Mouse (Mus musculus) frontal cortex, postnatal 36 days (tissue): ENCODE data around the gene Snupn.
A peak's percentile ranks its signal among the peaks of the same experiment; 100 is the strongest.

Experiments
- DNase-seq, 2 experiments: peaks; one replicate each; pipeline ENCODE4 v3.0.0; 2022; ENCODE audit warnings: low spot score in 2 of 2

The Snupn gene

GRCm38 (mm10) chr9:57012393-57012792 lies 61.7 kb downstream of the Snupn start:
- no peak for DNase-seq

GRCm38 (mm10) chr9:57012895-57013294 lies 62.2 kb downstream of the Snupn start:
- DNase-seq = no peak

- no peak for DNase-seq
Measured at GRCm38 (mm10) chr9:57013756-57014155, 63.1 kb downstream of the Snupn start.

- no peak for DNase-seq
Measured at GRCm38 (mm10) chr9:57014766-57015165, 64.1 kb downstream of the Snupn start.

- DNase-seq = no peak
Measured at GRCm38 (mm10) chr9:57017631-57018030, 67.0 kb downstream of the Snupn start.

GRCm38 (mm10) chr9:57031756-57032155 lies 81.1 kb downstream of the Snupn start:
- DNase-seq = peak; percentile 33 to 46
